Mouse (Mus musculus) stomach, postnatal 0 days (tissue): ENCODE measurements around the gene Sh2d6.

ENCODE experiments used
- CTCF ChIP-seq: IDR thresholded peaks from 2 replicates; pipeline ENCODE4 v1.5.1; 2016; ENCODE audit warnings: antibody characterized with exemption, low read depth, mild to moderate bottlenecking, moderate library complexity
- EP300 ChIP-seq: optimal IDR thresholded peaks from 2 replicates; pipeline ENCODE3; 2016; ENCODE audit warnings: antibody characterized with exemption

DNA sequence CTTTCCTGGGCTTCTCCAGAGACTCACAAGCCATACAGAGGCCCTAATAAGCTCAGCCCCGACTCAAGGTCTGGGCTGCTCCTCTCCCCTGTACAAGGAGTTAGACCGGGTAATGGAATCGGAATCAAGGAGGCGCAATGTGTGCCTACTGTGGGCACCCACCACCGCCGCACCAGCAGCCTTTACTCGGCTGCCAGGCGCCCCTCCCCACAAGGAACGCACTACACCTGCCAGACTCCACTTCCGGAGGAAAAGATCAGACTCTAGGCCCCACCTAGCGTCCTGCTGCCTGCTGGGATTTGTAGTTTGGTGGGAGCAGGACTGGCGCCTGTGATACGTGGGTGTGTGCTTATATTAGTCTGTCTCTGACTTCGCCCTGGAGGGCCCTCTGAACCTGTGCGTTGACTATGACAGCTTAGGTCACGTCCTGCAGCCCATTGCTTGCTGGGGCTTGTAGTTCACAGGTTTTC lies 17.1 kb upstream of the Sh2d6 start:
- TF ChIP-seq CTCF = peak; percentile 44
- no peak for TF ChIP-seq EP300
